Mouse (Mus musculus) embryonic fibroblast, embryonic 13.5 days (primary cell): ENCODE measurements around the gene Xpo4.

Experiments
- CTCF ChIP-seq: IDR thresholded peaks from 2 replicates; pipeline ENCODE4 v1.5.1; 2011; ENCODE audit warnings: mild to moderate bottlenecking, control low read depth, low read length, moderate library complexity, borderline replicate concordance; ENCODE audit not compliant: insufficient read depth
- POLR2A ChIP-seq: IDR thresholded peaks from 2 replicates; pipeline ENCODE4 v1.6.1; 2011; ENCODE audit warnings: low read depth, mild to moderate bottlenecking, control low read depth, low read length, moderate library complexity

DNA sequence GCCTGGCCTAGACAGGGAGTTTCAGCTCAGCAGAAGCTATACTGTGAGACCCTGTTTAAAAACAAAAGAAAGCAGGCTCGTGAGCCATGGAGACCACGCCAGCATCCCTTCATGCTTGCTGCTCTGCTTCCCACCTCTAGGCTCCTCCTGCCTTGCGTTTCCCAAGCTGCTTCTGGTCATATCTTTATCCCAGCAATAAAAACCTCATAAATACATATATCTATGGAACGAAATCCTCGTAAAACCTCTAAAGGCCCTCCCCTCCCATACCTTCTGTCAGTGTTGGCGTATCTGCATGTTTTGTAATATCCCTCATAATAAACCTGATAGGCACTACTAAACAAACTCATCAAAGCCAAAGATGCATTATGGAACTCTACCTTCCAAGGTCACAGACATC lies 21.4 kb upstream of the Xpo4 start:
- TF ChIP-seq CTCF (no peak), POLR2A (no peak)
